Mouse (Mus musculus) neural tube, embryonic 13.5 days (tissue): Measurements from ENCODE around the gene 1500009C09Rik. TPM values are rescaled to one million over a fixed set of nuclear protein-coding genes. Genes with fewer than 3 reads are reported as not detected.

Experiments used
- ATAC-seq: fragments of 200-750 bp; cut with Nextera tagmentation; 2 replicates; pipeline ENCODE4 v1.8.0; 2017; ENCODE audit warnings: low read depth, mild to moderate bottlenecking, moderate TSS enrichment, moderate library complexity
- H3K27ac ChIP-seq: fragments of 300-500 bp; sonication (generic); replicated peaks from 2 replicates; pipeline ENCODE4 v1.5.1; 2015; ENCODE audit warnings: moderate library complexity, mild to moderate bottlenecking, inconsistent platforms
- H3K27me3 ChIP-seq: fragments of 300-500 bp; sonication (generic); 2 replicates; pipeline ENCODE4 v1.6.1; 2015; ENCODE audit warnings: mild to moderate bottlenecking, inconsistent platforms
- H3K36me3 ChIP-seq: fragments of 300-500 bp; sonication (generic); 2 replicates; pipeline ENCODE4 v1.6.1; 2015; ENCODE audit warnings: mild to moderate bottlenecking, inconsistent platforms
- H3K4me1 ChIP-seq: fragments of 300-500 bp; sonication (generic); replicated peaks from 2 replicates; pipeline ENCODE4 v1.6.1; 2015; ENCODE audit warnings: inconsistent platforms
- H3K4me2 ChIP-seq: fragments of 300-500 bp; sonication (generic); 2 replicates; pipeline ENCODE4 v1.6.1; 2015; ENCODE audit warnings: inconsistent platforms, mild to moderate bottlenecking, moderate library complexity
- H3K4me3 ChIP-seq: fragments of 300-500 bp; sonication (generic); 2 replicates; pipeline ENCODE4 v1.5.1; 2015; ENCODE audit warnings: mild to moderate bottlenecking, inconsistent platforms
- H3K9ac ChIP-seq: fragments of 300-500 bp; sonication (generic); 2 replicates; pipeline ENCODE4 v1.6.1; 2015; ENCODE audit warnings: moderate library complexity, mild to moderate bottlenecking, inconsistent platforms
- H3K9me3 ChIP-seq: fragments of 300-500 bp; sonication (generic); 2 replicates; pipeline ENCODE4 v1.6.1; 2016; ENCODE audit warnings: inconsistent platforms
- WGBS: fragments of 180-500 bp; shearing (Covaris S2); methylation state at CpG from one replicate; pipeline ENCODE4 v1.1.7; 2015; 5-methylcytosine and 5-hydroxymethylcytosine counted together
- polyA plus RNA-seq: library from polyadenylated mRNA; unstranded; fragments of >200 nt; fragmentation: Nextera tagmentation; extraction: Ambion mirVana; gene quantifications from 2 replicates; pipeline ENCODE4 v1.2.1, GENCODE M21; 2015

1500009C09Rik gene
- 7.8 and 7.9 TPM in 2 replicates for polyA plus RNA-seq

- Histone ChIP-seq H3K36me3 (no peaks in the 10 kb centered on the region), H3K4me2 (no peak within 1 kb of the TSS), H3K4me3 (no peak within 1 kb of the TSS), H3K27ac (no peak within 1 kb of the TSS), H3K27me3 (no peaks in the 10 kb centered on the region), H3K9ac (no peak within 1 kb of the TSS), H3K4me1 (peaks cover 22% of the 10 kb centered on the region), H3K9me3 (no peaks in the 10 kb centered on the region)
- ATAC-seq: no peak
- 89% methylated on average over 6 of the region's 6 CpGs for WGBS
Observed at GRCm38 (mm10) chr15:82252097-82252496, at the start of gene 1500009C09Rik. TSS of gene 1500009C09Rik (plus strand) at chr15:82252397.

DNA sequence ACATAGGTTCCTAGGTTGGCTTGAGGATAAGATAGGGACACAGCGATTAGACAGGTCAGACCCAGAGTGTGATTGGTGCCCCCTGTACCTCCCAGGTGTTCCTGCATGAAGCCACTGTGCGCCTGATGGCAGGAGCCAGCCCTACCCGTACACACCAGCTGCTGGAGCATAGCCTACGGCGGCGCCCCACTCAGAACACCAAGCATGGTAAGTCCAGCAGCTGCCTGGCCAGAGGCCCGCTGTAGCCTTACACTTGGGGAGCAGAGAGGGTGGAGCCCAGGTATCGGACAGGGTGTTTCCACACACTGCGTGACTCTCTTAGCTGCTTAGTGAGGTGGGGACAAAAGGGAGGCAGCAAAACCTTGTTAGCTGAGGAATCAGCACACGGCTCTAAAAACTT, 49.1 kb upstream of the 1500009C09Rik start:
- Histone ChIP-seq H3K4me1 (peaks cover 25% of the 10 kb centered on the region), H3K9me3 (no peaks in the 10 kb centered on the region), H3K27me3 (peaks cover 42% of the 10 kb centered on the region), H3K4me2 (no peak overlapping the region), H3K9ac (no peak overlapping the region), H3K4me3 (no peak overlapping the region), H3K36me3 (peaks cover 86% of the 10 kb centered on the region), H3K27ac (no peak overlapping the region)
- ATAC-seq: no peak
- WGBS: 93% methylated on average over 10 of the region's 10 CpGs

- Histone ChIP-seq H3K9ac (no peak overlapping the region), H3K4me3 (no peak overlapping the region), H3K36me3 (peaks cover 79% of the 10 kb centered on the region), H3K4me1 (peaks cover 25% of the 10 kb centered on the region), H3K9me3 (no peaks in the 10 kb centered on the region), H3K27ac (no peak overlapping the region), H3K4me2 (no peak overlapping the region), H3K27me3 (peaks cover 49% of the 10 kb centered on the region)
- ATAC-seq: no peak
- 80% methylated on average over 20 of the region's 20 CpGs for WGBS
Observed at GRCm38 (mm10) chr15:82203611-82204351, 48.4 kb upstream of the 1500009C09Rik start.

GRCm38 (mm10) chr15:82204680-82205371, 47.4 kb upstream of the 1500009C09Rik start:
- Histone ChIP-seq H3K4me2 (no peak overlapping the region), H3K27ac (no peak overlapping the region), H3K27me3 (peaks cover 59% of the 10 kb centered on the region), H3K4me1 (peaks cover 25% of the 10 kb centered on the region), H3K36me3 (peaks cover 69% of the 10 kb centered on the region), H3K9me3 (no peaks in the 10 kb centered on the region), H3K9ac (no peak overlapping the region), H3K4me3 (no peak overlapping the region)
- ATAC-seq: no peak
- WGBS: 61% methylated on average over 9 of the region's 10 CpGs

GRCm38 (mm10) chr15:82206365-82207104, 45.7 kb upstream of the 1500009C09Rik start:
- H3K4me2 ChIP-seq: no peak overlapping the region
- no peak overlapping the region for H3K4me3 ChIP-seq
- peaks cover 53% of the 10 kb centered on the region for H3K36me3 ChIP-seq
- no peaks in the 10 kb centered on the region for H3K9me3 ChIP-seq
- H3K27ac ChIP-seq: no peak overlapping the region
- 52% methylated on average over 9 of the region's 9 CpGs for WGBS
- H3K27me3 ChIP-seq: peaks cover 76% of the 10 kb centered on the region
- ATAC-seq: peak; percentile 71
- H3K9ac ChIP-seq: peak overlapping the region; percentile 47; the same call in 1 of the 2 replicates
- peaks cover 28% of the 10 kb centered on the region for H3K4me1 ChIP-seq

- peaks cover 81% of the 10 kb centered on the region for H3K27me3 ChIP-seq
- peak overlapping the region; percentile 22; the same call in 1 of the 2 replicates for H3K4me2 ChIP-seq
- H3K27ac ChIP-seq: no peak overlapping the region
- ATAC-seq: no peak
- peaks cover 47% of the 10 kb centered on the region for H3K36me3 ChIP-seq
- H3K4me3 ChIP-seq: no peak overlapping the region
- H3K9me3 ChIP-seq: no peaks in the 10 kb centered on the region
- peak overlapping the region; percentile 47 for H3K9ac ChIP-seq
- H3K4me1 ChIP-seq: peaks cover 33% of the 10 kb centered on the region
- WGBS: 7% methylated on average over 34 of the region's 34 CpGs
Observed at GRCm38 (mm10) chr15:82207105-82207459, 45.1 kb upstream of the 1500009C09Rik start.

GRCm38 (mm10) chr15:82207504-82208219, 44.5 kb upstream of the 1500009C09Rik start:
- H3K4me3 ChIP-seq: no peak overlapping the region
- ATAC-seq: no peak
- H3K36me3 ChIP-seq: peaks cover 41% of the 10 kb centered on the region
- peaks cover 87% of the 10 kb centered on the region for H3K27me3 ChIP-seq
- no peak overlapping the region for H3K27ac ChIP-seq
- H3K4me1 ChIP-seq: peaks cover 39% of the 10 kb centered on the region
- H3K4me2 ChIP-seq: peak overlapping the region; percentile 22; the same call in 1 of the 2 replicates
- 15% methylated on average over 30 of the region's 30 CpGs for WGBS
- peak overlapping the region; percentile 47 for H3K9ac ChIP-seq
- H3K9me3 ChIP-seq: no peaks in the 10 kb centered on the region

- Histone ChIP-seq H3K27ac (no peak overlapping the region), H3K4me2 (no peak overlapping the region), H3K4me3 (no peak overlapping the region), H3K4me1 (peaks cover 41% of the 10 kb centered on the region), H3K36me3 (peaks cover 35% of the 10 kb centered on the region), H3K9ac (no peak overlapping the region), H3K27me3 (peaks cover 91% of the 10 kb centered on the region), H3K9me3 (no peaks in the 10 kb centered on the region)
- 88% methylated on average over 8 of the region's 8 CpGs for WGBS
- no peak for ATAC-seq
Observed at GRCm38 (mm10) chr15:82208307-82208706, 43.9 kb upstream of the 1500009C09Rik start.

DNA sequence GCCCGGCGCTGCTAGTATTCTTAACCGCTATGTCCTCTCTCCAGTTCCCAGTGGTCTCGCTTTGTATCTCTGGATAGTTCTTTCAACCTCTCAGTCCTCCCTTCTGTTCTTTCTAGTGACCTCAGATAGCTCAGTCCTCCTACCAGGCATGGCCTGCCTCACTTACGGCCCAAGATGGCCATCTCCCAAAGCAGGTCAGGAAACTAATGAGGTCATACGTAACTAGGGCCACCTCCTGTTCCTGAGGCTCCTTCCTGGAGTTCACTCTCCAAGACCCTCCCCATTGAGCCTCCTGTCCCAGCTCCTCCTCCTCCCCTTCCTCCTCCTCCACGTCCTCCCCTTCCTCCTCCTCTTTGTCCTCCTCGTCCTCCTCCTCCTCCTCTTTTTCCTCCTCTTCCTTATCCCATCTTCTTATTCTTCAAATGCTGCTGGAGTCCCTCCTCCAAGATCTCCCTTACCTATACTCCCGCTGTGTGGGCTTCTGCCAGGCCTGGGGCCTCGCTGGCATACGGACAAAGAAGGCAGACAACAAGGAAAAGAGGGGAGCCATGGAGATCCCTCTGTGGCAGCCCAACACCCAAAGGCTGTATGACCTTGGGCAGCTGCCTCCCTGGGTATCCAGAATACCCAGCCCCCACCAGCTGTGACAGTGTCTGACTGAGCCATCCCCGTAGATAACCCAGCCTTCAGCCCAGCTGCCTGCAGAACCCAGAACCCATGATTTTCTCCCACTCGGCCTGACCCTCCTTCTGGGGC, 42.7 kb upstream of the 1500009C09Rik start:
- Histone ChIP-seq H3K27ac (no peak overlapping the region), H3K4me2 (no peak overlapping the region), H3K9me3 (no peaks in the 10 kb centered on the region), H3K36me3 (peaks cover 23% of the 10 kb centered on the region), H3K4me1 (peaks cover 41% of the 10 kb centered on the region), H3K4me3 (no peak overlapping the region), H3K27me3 (peaks cover 97% of the 10 kb centered on the region), H3K9ac (no peak overlapping the region)
- WGBS: 76% methylated on average over 13 of the region's 13 CpGs
- ATAC-seq: no peak

GRCm38 (mm10) chr15:82210801-82211200, 41.4 kb upstream of the 1500009C09Rik start:
- WGBS: 43% methylated on average over 1 of the region's 1 CpGs
- Histone ChIP-seq H3K36me3 (peaks cover 10% of the 10 kb centered on the region; the same call in 1 of the 2 replicates), H3K27ac (no peak overlapping the region), H3K9me3 (no peaks in the 10 kb centered on the region), H3K4me3 (no peak overlapping the region), H3K4me2 (no peak overlapping the region), H3K9ac (no peak overlapping the region), H3K4me1 (peaks cover 40% of the 10 kb centered on the region), H3K27me3 (peaks cover 97% of the 10 kb centered on the region)
- ATAC-seq: no peak

GRCm38 (mm10) chr15:82211281-82211680, 40.9 kb upstream of the 1500009C09Rik start:
- ATAC-seq: no peak
- H3K4me2 ChIP-seq: peak overlapping the region; percentile 65
- 0 out of 2 replicates have a peak overlapping the region, but pooled peaks have one; percentile 66 for H3K9ac ChIP-seq
- 3% methylated on average over 11 of the region's 11 CpGs for whole genome bisulfite sequencing
- H3K4me1 ChIP-seq: peaks cover 40% of the 10 kb centered on the region
- H3K4me3 ChIP-seq: peak overlapping the region; percentile 42
- H3K9me3 ChIP-seq: no peaks in the 10 kb centered on the region
- H3K27ac ChIP-seq: no peak overlapping the region
- 0 out of 2 replicates have a peak, but pooled peaks cover 5% of the 10 kb centered on the region for H3K36me3 ChIP-seq
- H3K27me3 ChIP-seq: peaks cover 97% of the 10 kb centered on the region
